Mouse (Mus musculus) liver, embryonic 14.5 days (tissue): ENCODE measurements at regions not wholly inside any gene's neighbourhood (a gene's known extent, or its start where the extent isn't known, plus 50 kb on each side); places are given as distances from the start of the nearest gene placed in this dataset.

Experiments used
- ATAC-seq: fragments of 200-750 bp; cut with Nextera tagmentation; 2 replicates; pipeline ENCODE4 v1.8.0; 2017; ENCODE audit warnings: moderate number of reproducible peaks, mild to moderate bottlenecking, moderate library complexity; ENCODE audit not compliant: insufficient read depth
- DNase-seq, 3 experiments: peaks; one replicate each; pipeline ENCODE4 v3.0.0-alpha.2; 2012 to 2013; ENCODE audit warnings: low read depth in 3 of 3, low spot score in 3 of 3
- H3K27ac ChIP-seq: fragments of 300-500 bp; sonication (generic); 2 replicates; pipeline ENCODE4 v1.5.1; 2014; ENCODE audit warnings: moderate library complexity, mild to moderate bottlenecking, control low read depth, inconsistent platforms
- H3K27me3 ChIP-seq: fragments of 300-500 bp; sonication (generic); 2 replicates; pipeline ENCODE4 v1.6.1; 2014; ENCODE audit warnings: mild to moderate bottlenecking, low read length, moderate library complexity; ENCODE audit not compliant: control insufficient read depth, insufficient read depth
- H3K36me3 ChIP-seq: fragments of 300-500 bp; sonication (generic); replicated peaks from 2 replicates; pipeline ENCODE4 v1.6.1; 2014; ENCODE audit warnings: low read depth; ENCODE audit not compliant: control insufficient read depth, insufficient read depth
- H3K4me1 ChIP-seq, 2 experiments: fragments of 200-500 bp in 1 of 2; fragments of 300-500 bp in 1 of 2; sonication (generic) in 1 of 2; replicated peaks; 2 replicates each; pipeline ENCODE4 v1.6.1; 2012 to 2014; ENCODE audit warnings: antibody characterized with exemption in 1 of 2, inconsistent platforms in 1 of 2, low read length in 1 of 2; ENCODE audit not compliant: control insufficient read depth in 2 of 2, insufficient read depth in 2 of 2
- H3K4me2 ChIP-seq: fragments of 300-500 bp; sonication (generic); 2 replicates; pipeline ENCODE4 v1.6.1; 2014; ENCODE audit warnings: low read depth, mild to moderate bottlenecking, control low read depth, moderate library complexity
- H3K4me3 ChIP-seq, 2 experiments: fragments of 200-500 bp in 1 of 2; fragments of 300-500 bp in 1 of 2; sonication (generic) in 1 of 2; 2 replicates each; pipeline ENCODE4 v1.5.1; 2012 to 2014; ENCODE audit warnings: low read depth in 2 of 2, low read length in 2 of 2, mild to moderate bottlenecking in 2 of 2, control low read depth in 1 of 2, inconsistent platforms in 1 of 2, moderate library complexity in 1 of 2; ENCODE audit not compliant: insufficient read depth in 1 of 2
- H3K9ac ChIP-seq: fragments of 300-500 bp; sonication (generic); replicated peaks from 2 replicates; pipeline ENCODE4 v1.6.1; 2014; ENCODE audit warnings: mild to moderate bottlenecking, control low read depth, moderate library complexity
- H3K9me3 ChIP-seq: fragments of 300-500 bp; sonication (generic); 2 replicates; pipeline ENCODE4 v1.6.1; 2016; ENCODE audit warnings: low read length, mixed read lengths; ENCODE audit not compliant: control insufficient read depth
- CTCF ChIP-seq: IDR thresholded peaks from 2 replicates; pipeline ENCODE4 v1.5.1; 2016; ENCODE audit warnings: antibody characterized with exemption, low read depth, control low read depth
- EP300 ChIP-seq: IDR thresholded peaks from 2 replicates; pipeline ENCODE4 v1.6.1; 2016; ENCODE audit warnings: antibody characterized with exemption, low read depth
- whole genome bisulfite sequencing: fragments of 180-500 bp; shearing (Covaris S2); extraction: QIAGEN DNeasy Blood & Tissue Kit; methylation state at CpG from one replicate; pipeline ENCODE4 v1.1.7; 2014; ENCODE audit not compliant: insufficient replicate concordance; 5-methylcytosine and 5-hydroxymethylcytosine counted together

- H3K27ac ChIP-seq = no peak overlapping the region
- H3K4me1 ChIP-seq = no peaks in the 10 kb centered on the region
- no peak overlapping the region for H3K9ac ChIP-seq
- H3K4me3 ChIP-seq = no peak overlapping the region
- TF ChIP-seq CTCF (no peak), EP300 (no peak)
- no peak overlapping the region for H3K4me2 ChIP-seq
- 51% methylated on average over 7 of the region's 7 CpGs for WGBS
- DNase-seq (no peak), ATAC-seq (no peak)
- no peaks in the 10 kb centered on the region for H3K9me3 ChIP-seq
- no peaks in the 10 kb centered on the region for H3K36me3 ChIP-seq
- no peaks in the 10 kb centered on the region for H3K27me3 ChIP-seq
Observed at GRCm38 (mm10) chr7:136365318-136366211, 528.8 kb upstream of the Mgmt start.

GRCm38 (mm10) chr7:136377259-136377658 lies 517.2 kb upstream of the Mgmt start:
- no peak overlapping the region for H3K9ac ChIP-seq
- no peaks in the 10 kb centered on the region for H3K9me3 ChIP-seq
- H3K4me1 ChIP-seq = no peaks in the 10 kb centered on the region
- DNase-seq (no peak), ATAC-seq (peak; percentile 69)
- H3K27me3 ChIP-seq = no peaks in the 10 kb centered on the region
- H3K36me3 ChIP-seq = no peaks in the 10 kb centered on the region
- no peak overlapping the region for H3K4me2 ChIP-seq
- WGBS = 33% methylated on average over 3 of the region's 3 CpGs
- TF ChIP-seq EP300 (0 out of 2 replicates have a peak, but pooled peaks have one; percentile 25), CTCF (no peak)
- no peak overlapping the region for H3K4me3 ChIP-seq
- H3K27ac ChIP-seq = no peak overlapping the region

GRCm38 (mm10) chr7:136377742-136378141 lies 516.7 kb upstream of the Mgmt start:
- Histone ChIP-seq H3K4me1 (no peaks in the 10 kb centered on the region), H3K9me3 (no peaks in the 10 kb centered on the region), H3K4me2 (no peak overlapping the region), H3K4me3 (no peak overlapping the region), H3K36me3 (no peaks in the 10 kb centered on the region), H3K9ac (no peak overlapping the region), H3K27ac (no peak overlapping the region), H3K27me3 (no peaks in the 10 kb centered on the region)
- 39% methylated on average over 8 of the region's 8 CpGs for WGBS
- DNase-seq (no peak), ATAC-seq (no peak)
- TF ChIP-seq EP300 = no peak
- no peak for TF ChIP-seq CTCF

GRCm38 (mm10) chr7:136378321-136378720 lies 516.1 kb upstream of the Mgmt start:
- H3K4me2 ChIP-seq = no peak overlapping the region
- H3K4me1 ChIP-seq = no peaks in the 10 kb centered on the region
- no peaks in the 10 kb centered on the region for H3K27me3 ChIP-seq
- no peak for DNase-seq
- H3K36me3 ChIP-seq = no peaks in the 10 kb centered on the region
- no peak overlapping the region for H3K4me3 ChIP-seq
- 25% methylated on average over 4 of the region's 4 CpGs for WGBS
- no peak for ATAC-seq
- TF ChIP-seq CTCF (no peak), EP300 (no peak)
- no peaks in the 10 kb centered on the region for H3K9me3 ChIP-seq
- no peak overlapping the region for H3K9ac ChIP-seq
- H3K27ac ChIP-seq = no peak overlapping the region

DNA sequence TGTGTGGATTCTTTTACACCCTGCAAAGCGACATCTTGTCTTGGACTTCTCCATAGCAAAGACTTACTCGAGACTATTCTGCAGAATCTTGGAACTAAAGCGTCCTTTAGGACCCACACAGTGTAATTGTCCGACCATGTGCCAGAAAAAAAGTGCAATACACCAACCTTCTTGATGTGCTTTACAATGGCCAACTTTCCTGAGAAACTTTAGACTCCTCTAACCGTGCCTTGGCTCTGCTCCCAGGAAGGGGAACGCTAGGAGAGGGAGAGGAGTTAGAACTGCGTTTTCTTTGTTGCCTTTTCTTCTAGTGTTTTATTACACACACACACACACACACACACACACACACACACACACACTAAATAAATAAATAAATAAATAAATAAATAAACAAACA lies 515.1 kb upstream of the Mgmt start:
- no peak overlapping the region for H3K9ac ChIP-seq
- no peaks in the 10 kb centered on the region for H3K4me1 ChIP-seq
- H3K27me3 ChIP-seq = no peaks in the 10 kb centered on the region
- no peak overlapping the region for H3K27ac ChIP-seq
- H3K36me3 ChIP-seq = no peaks in the 10 kb centered on the region
- no peak for DNase-seq
- ATAC-seq = no peak
- H3K4me3 ChIP-seq = no peak overlapping the region
- no peak for TF ChIP-seq CTCF
- TF ChIP-seq EP300 = no peak
- WGBS = 50% methylated on average over 7 of the region's 7 CpGs
- no peaks in the 10 kb centered on the region for H3K9me3 ChIP-seq
- no peak overlapping the region for H3K4me2 ChIP-seq
